Mouse (Mus musculus) layer of hippocampus, adult 18-20 months (tissue): Measurements from ENCODE around the gene Gatb. TPM values are rescaled to one million over a fixed set of nuclear protein-coding genes. Genes with fewer than 3 reads are reported as not detected.
A peak's percentile ranks its signal among the peaks of the same experiment; 100 is the strongest.

Experiments used
- DNase-seq, 2 experiments: peaks; one replicate each; pipeline ENCODE4 v3.0.0; 2022; ENCODE audit warnings: low spot score in 2 of 2
- total RNA-seq, 2 experiments: library from RNA; stranded (reverse); gene quantifications; 2 replicates each; pipeline ENCODE4 v1.2.3; 2021

Gatb gene
- total RNA-seq, 2 experiments from 2014 or later, result 22.3 to 22.7 TPM

GRCm38 (mm10) chr3:85592640-85593252 lies 18.8 kb downstream of the Gatb start:
- DNase-seq, result no peak

DNA sequence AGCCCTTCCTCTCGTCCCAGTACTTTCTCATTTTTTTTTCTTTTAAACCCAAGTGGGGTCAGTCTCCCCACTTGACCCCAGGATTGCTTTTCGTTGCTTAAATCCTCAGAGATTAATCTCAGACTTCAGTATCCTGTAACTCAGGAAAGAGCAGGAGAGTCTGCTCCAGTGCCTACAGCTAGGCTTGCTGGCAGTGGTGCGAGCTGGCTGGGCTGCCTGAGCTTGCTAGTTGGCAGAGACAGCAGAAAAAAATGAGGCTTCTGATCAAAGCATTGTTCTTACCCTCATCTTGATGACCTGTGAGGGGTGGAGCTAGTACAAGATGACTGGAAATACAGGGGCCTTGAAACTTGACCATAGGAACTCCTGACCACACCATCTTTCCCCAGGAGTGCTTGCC lies 20.5 kb downstream of the Gatb start:
- DNase-seq, result no peak

GRCm38 (mm10) chr3:85599526-85599925 lies 25.6 kb downstream of the Gatb start:
- DNase-seq, result peak in 1 of 2 experiments; percentile 29

- no peak for DNase-seq
Measured at GRCm38 (mm10) chr3:85601841-85602305, 28.0 kb downstream of the Gatb start.

GRCm38 (mm10) chr3:85603811-85604210 lies 29.9 kb downstream of the Gatb start:
- no peak for DNase-seq

DNA sequence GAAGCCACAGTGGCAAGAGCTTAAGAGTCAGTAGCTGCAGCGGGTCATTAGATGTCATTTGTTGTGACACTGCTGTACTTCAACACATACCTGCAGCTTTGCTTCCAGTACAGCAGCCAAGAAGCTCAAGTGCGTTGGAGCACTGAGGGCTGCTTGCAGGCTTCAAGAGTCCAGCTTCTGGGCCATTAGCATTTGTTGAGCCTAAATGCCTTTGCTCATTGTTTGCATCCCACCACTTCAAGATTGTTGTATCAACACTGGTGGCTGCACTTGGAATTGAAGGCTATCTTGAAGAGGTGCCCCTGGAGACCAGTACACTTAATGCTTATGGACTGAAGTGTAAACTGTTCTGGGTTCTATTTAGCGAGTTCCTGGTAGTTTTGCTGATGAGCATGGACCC lies 33.0 kb downstream of the Gatb start:
- no peak for DNase-seq

GRCm38 (mm10) chr3:85607753-85608152 lies 33.8 kb downstream of the Gatb start:
- DNase-seq, result peak in 1 of 2 experiments; percentile 65

DNA sequence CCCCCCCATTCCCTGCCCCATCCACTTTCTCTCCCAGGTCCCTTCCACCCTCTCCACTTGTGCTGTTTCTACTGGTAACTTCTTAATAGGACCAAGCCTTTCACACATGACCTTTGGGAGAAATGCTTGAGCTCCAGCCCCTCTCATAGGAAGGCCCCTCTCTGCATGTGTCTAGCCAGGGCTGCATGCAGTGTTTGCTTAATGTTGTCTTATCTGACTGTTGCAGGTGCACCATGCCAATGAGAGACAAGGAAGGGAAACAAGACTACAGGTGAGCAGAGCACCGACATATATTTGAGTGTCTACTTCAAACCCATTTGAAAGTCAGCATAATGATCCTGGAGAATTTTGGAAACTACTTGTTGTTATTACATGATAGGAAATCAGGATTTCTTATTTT lies 42.5 kb downstream of the Gatb start:
- no peak for DNase-seq

DNA sequence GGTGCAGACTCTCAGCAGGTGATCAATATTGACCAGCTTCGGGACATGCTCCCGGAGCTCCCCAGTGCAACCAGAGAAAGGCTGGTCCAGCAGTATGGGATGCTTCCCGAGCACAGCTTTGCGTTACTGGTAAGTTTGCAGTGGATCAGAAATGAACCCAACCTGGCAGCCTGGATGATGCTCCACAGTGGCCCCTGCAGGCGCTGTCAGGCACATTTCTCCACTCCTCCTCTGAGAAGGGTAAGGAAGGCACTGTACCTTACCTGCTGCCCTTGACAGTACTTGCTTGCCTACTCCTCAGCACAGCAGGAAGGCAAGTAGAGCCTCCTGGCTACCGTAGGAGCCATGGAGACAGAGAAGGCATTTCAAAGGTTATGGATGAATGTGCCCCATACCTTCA lies 45.0 kb downstream of the Gatb start:
- DNase-seq, result no peak

DNA sequence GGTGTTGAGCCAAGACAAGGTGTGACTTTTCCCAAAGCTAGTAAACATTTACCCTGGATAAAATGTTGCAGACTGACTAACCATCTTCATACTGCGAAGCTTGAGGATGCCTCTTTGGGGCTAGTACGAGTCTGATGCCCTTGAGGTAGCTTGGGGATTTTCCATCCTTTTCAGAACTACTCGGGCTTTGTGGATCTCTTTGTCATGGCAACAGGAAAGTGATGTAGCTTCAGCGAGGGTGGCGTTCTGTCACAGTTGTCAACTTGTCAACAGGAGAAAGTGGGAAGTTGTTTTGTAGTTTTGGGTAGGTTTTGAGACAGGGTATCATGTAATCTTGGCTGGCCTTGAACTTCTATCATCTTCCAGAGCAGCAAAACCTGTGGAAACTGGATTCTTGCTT lies 45.4 kb downstream of the Gatb start:
- DNase-seq, result peak; percentile 25 to 50

DNA sequence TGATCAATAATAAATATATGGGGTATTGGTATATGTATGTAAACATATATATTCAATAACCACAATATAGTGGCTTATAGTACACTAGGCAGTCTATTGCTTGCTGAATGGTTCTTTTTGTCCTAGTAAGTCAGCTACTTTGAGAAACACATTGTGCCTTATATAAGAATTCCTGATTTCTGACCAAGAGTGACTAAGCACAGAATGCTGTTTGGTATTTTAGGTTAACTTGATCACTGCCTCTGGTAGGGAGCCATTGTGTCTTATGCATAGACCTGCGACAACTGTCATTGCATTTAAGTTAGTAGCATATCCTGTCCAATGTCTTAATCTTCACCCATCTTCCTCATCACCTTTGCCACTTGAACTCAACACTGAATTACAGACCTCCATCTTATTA lies 45.8 kb downstream of the Gatb start:
- DNase-seq, result no peak

- DNase-seq, result no peak
Measured at GRCm38 (mm10) chr3:85629895-85630510, 56.1 kb downstream of the Gatb start.

DNA sequence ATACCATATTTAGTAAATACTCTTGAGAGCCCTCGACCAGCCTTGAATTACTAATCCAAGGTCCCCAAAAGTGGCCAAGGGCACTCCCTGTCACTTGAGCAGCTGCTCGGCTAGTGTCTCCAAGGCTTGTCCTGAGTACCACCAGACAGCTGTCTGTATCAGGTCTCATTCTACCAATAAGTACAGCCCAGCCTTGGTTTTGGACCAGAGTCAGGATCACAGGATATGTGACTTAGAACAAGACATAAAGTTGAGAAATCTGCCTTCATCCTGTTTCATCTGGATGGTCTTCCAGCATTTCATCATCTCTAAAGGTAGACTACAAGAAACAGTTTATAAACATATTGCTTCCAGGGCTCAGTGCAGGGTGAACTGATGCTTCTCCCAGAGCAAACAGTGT lies 59.8 kb downstream of the Gatb start:
- no peak for DNase-seq

- DNase-seq, result peak; percentile 28 to 46
Measured at GRCm38 (mm10) chr3:85634389-85635125, 60.6 kb downstream of the Gatb start.

GRCm38 (mm10) chr3:85635126-85635419 lies 61.2 kb downstream of the Gatb start:
- DNase-seq, result no peak

- DNase-seq, result no peak
Measured at GRCm38 (mm10) chr3:85635591-85635990, 61.7 kb downstream of the Gatb start.

GRCm38 (mm10) chr3:85636716-85637447 lies 63.0 kb downstream of the Gatb start:
- DNase-seq, result peak in 1 of 2 experiments; percentile 52

- DNase-seq, result no peak
Measured at GRCm38 (mm10) chr3:85641751-85642150, 67.8 kb downstream of the Gatb start.

- no peak for DNase-seq
Measured at GRCm38 (mm10) chr3:85644814-85645213, 70.9 kb downstream of the Gatb start.

DNA sequence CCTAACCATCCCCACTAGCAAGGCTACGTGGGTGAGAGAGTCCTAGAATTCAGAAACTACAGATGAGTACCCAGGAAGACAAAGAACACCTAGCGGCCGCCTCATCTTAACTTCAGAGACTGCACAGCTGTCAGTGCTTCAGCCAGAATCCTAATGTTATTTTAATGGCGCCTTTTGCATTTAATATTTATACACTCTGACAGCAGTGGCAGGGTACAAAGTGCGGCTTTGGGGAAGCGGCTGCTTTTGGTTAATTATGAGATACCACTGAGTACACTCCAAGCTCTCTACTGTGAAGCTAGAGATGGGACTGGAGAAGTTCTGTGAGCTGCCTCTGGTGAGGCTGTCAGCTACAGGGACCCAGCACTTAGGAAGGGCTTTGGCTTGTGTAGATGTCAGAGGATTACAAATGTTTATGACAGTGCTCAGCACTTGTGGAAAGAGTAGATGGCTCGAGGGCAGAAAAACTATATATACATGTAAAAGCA lies 71.6 kb downstream of the Gatb start:
- no peak for DNase-seq

DNA sequence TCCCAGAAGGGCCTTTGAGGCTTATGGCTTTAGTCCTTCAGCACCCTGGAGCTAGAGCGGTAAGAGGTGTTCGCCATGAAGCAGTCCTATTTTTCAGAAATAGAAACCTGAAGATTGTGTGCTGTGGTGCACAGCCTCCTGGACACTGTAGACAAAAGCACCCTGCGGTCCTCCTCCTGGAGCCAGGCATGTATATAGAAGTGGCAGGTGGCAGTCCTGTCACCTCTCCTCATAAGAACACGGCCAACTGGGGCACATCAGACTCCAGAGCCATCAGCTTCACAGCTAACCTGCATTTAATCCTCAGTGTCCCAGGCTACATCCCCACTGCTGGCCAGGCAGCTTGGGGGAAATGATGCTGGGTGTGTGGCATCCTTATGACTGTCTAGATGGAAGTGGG lies 75.3 kb downstream of the Gatb start:
- no peak for DNase-seq
